Mouse (Mus musculus): ENCODE data around the gene Supt6.

Supt6 gene

GRCm38 (mm10) chr11:78182961-78183844 lies 62.6 kb downstream of the Supt6 start, which contains the start of gene Rpl23a:
TSS of gene Rpl23a (minus strand) at chr11:78183584.
- peak; percentile 89 to 93 for DNase-seq (ENCODE audit: low spot score in 2 of 2)

GRCm38 (mm10) chr11:78182450-78182849 lies 63.3 kb downstream of the Supt6 start:
- DNase-seq (ENCODE audit: low spot score in 2 of 2), result no peak

- no peak for DNase-seq (ENCODE audit: low spot score in 2 of 2)
These were observed 63.9 kb downstream of the Supt6 start for GRCm38 (mm10) chr11:78181830-78182357.

- DNase-seq (ENCODE audit: low spot score in 2 of 2), result no peak
These were observed 65.6 kb downstream of the Supt6 start for GRCm38 (mm10) chr11:78180081-78180761.

DNA sequence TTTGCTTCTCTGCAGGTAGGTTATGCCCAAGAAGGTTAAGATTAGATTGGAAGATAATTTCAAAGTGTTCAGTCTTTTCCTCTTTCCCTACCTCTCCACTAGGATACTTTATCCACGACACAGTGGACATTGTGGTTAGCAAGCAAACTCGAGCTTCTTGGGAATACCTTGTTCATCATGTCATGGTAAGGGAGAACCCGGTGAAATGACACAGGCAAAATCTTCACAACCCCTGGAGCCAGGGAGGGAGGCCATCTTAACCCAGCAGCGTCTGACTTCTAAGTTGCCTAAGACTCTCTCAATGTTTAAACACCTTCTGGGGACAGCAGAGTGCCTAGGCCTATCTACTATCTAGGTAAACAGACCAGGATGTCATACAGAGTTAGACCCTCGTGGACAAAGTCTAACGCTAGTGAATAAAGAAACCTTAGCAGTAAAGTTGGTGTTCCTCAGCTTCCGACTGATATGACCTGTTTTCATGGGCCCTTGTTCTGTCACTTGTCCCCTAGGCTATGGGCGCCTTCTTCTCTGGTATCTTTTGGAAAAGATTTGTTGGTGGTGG lies 66.3 kb downstream of the Supt6 start:
- no peak for DNase-seq (ENCODE audit: low spot score in 2 of 2)

DNA sequence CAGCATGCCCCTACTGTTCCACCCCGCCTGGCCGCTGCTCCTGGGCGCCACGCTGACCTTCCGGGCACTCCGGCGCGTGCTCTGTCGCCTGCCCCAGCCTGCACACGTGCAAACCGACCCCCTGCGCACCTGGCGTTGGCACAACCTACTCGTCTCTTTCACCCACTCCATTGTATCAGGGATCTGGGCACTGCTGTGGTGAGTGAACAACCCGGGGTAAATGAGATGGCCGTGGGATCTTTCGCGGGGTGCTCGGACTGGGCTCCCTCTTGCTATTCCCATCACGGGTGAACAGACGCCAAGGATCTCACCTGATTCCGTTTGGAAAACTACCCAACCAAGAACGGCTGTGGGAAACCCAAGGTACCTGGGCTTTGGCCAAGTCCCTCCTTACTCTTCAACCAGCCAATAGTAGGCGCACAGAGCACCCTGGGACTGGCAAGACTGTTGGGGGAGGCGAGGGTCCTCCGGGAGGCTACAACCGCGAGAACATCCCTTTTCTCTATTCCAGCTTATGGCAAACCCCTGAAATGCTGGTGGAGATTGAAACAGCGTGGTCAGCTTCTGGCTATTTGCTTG lies 66.8 kb downstream of the Supt6 start:
- DNase-seq (ENCODE audit: low spot score in 2 of 2), result peak in 1 of 2 experiments; percentile 70

GRCm38 (mm10) chr11:78177903-78178858 lies 67.6 kb downstream of the Supt6 start:
- DNase-seq (ENCODE audit: low spot score in 2 of 2), result peak; percentile 94 to 96

DNA sequence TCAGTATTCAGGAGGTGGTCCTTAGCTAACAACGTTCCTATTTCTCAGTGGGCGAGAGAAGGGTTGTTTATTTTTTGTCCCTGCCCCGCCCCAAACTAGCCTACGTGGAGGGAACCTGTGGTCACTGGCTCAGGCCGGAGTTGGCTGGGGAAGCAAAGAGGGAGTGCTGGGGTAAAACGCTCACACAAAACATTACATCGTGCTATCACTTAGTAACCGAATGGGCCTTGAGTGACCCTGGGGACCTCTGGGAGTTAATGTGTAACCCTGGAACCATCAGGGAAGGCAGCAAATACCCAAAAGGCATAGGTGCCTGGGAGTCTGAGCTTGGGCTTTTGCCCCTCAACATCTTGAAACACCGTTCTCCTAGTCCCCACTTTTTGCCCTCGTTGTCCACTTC lies 68.3 kb downstream of the Supt6 start:
- DNase-seq (ENCODE audit: low spot score in 2 of 2), result no peak

- DNase-seq (ENCODE audit: low spot score in 2 of 2), result no peak
These were observed 68.9 kb downstream of the Supt6 start for GRCm38 (mm10) chr11:78176905-78177331.

- DNase-seq (ENCODE audit: low spot score in 2 of 2), result peak; percentile 82 to 85
These were observed 69.4 kb downstream of the Supt6 start, which contains the start of the genes Nek8 and Tlcd1 for GRCm38 (mm10) chr11:78176402-78176862. TSS of gene Nek8 (minus strand) at chr11:78176675. TSS of gene Tlcd1 (plus strand) at chr11:78176711.

DNA sequence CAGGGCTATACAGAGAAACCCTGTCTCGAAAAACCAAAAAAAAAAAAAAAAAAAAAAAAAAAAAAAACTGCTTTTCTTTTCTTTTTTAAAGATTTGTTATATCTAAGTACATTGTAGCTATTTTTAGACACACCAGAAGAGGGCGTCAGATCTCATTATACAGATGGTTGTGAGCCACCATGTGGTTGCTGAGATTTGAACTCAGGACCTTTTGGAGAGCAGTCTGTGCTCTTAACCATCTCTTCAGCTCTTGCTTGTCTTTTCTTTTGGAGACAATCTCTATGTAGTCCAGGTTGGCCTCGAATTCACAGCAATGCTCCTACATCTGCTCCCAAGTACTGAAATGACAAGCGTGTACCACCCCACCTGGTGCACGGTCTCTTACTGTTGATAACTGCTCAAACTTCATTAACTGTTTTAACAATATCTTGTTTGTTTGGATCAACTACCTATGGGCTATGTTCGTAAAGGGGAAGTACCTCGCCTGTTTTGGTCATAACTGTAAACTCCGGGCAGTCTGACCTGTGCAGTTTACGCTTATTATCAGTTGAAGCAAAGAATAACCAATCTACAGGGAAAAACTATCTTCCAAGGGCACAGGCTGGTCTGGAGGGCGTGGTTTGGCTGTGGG lies 69.9 kb downstream of the Supt6 start:
- no peak for DNase-seq (ENCODE audit: low spot score in 2 of 2)

DNA sequence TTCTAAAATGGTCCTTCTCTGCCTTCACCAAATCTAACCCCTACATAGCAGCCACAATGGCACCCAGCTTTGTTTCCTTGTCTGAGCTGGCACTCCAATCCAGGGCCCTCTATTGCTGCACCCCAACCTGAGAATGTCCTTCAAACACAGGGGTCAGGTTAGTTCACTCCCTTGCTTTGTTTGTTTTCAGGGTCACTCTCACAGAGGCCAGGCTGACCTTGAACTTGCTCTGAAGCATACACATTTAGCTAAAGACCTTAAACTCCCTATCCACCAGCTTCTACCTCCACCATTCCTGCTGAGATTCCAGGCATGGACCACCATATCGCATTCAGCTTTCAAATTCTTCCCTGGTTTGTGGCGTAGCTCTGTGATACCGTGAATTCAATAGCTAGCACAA lies 71.3 kb downstream of the Supt6 start:
- no peak for DNase-seq (ENCODE audit: low spot score in 2 of 2)

DNA sequence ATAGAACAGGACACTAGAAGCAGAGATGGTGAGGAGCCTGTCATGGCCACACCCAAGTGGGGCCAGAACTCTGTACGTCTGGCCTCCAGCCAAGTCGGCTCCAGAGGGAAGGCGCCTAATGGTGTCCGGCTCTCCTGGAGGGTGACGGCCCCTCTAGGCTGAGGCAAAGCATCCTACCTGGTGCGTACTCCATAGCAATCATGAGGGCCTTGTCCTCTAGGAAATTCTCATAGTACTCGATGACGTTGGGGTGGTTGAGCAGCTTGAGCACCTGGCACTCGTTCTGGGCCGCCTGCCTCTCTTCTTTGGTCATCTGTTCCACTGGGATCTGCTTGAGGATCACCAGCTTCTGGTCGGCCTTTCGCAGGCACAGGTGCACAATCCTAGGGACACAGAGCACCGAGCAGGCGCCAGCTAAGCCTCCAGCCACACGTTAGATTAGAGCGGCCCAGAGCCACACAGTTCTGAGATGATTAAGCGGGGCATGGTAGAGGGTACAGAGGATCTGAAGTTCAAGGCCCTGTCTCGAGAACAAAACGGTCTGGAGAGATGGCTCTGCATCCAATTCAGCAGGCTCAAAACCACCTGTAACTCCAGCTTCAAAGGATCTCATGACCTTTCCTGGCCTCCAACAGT lies 72.9 kb downstream of the Supt6 start:
- DNase-seq (ENCODE audit: low spot score in 2 of 2), result no peak

GRCm38 (mm10) chr11:78172034-78172747 lies 73.6 kb downstream of the Supt6 start:
- DNase-seq (ENCODE audit: low spot score in 2 of 2), result no peak

GRCm38 (mm10) chr11:78171328-78171727 lies 74.5 kb downstream of the Supt6 start:
- no peak for DNase-seq (ENCODE audit: low spot score in 2 of 2)

DNA sequence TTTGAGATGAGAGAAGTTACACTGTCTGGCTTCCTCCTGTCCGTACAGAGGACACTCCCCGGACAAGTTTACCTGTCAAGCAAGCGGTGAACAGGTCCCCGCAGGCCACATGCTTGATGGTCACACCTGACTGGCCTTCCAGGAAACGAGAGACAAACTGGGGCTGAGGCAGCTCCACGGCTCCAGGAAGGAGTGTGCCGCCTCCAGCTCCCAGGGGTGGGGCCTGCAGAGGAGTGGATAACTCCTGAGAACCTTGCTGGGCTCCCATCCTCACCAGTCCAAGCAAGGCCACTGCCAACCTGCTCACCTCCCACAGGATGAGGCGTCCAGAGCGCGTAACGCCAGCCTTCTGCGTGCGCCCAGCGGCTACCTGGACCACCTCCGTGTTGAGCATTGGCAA lies 75.5 kb downstream of the Supt6 start:
- no peak for DNase-seq (ENCODE audit: low spot score in 2 of 2)

DNA sequence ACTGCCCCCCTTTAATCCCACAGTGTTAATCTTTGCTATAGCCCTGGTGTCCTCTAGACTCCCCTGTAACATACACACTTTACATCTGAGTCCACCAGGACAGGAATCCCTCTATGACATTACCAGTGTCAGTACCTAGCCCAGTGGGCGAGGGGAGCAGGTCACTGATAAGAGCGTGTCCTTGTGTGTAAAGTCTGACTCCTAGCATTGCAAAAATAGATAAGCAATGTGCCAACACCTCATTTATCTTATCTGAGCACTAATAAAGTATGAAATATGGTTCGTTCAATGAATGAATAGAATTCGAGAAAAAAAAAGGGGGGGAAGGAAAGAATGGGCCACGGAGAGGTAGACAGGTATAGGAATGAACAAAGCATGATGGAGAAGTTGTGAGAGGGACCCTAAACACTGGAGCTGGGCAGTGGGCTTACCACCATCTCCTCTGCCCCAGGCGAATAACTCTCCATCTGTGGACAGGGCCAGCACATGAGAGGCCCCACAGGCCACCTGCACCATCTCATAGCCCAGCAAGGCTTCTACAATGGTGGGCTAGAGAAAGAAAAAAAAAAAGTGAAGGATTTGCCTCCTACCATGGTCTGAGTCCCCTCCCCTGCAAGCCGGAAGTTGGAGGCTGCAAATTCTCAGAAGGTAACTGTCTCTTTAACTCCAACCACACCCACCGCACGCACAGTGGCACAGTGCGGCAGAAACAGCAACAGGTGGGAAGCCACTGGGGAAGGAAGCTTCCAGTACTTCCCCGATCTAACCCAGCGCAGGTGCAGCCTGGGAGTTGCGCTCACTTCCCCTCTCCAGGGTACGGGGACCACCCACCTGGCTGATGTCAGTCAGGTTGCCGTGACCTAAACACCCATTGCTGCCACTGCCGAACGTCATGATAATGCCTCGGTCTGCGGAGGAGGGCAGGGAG lies 77.0 kb downstream of the Supt6 start:
- no peak for DNase-seq (ENCODE audit: low spot score in 2 of 2)

All from frontal cortex, postnatal 36 days (tissue).